In genomic region chr11:71007026-71007425, GRCm38 (mm10) we compare ENCODE assay signal across 24 mouse cellular contexts. TPM values are rescaled to one million over a fixed set of nuclear protein-coding genes. Genes with fewer than 3 reads are reported as not detected.
DNase-seq lines count a peak whose midpoint lies in the region; TF ChIP-seq lines count a peak whose summit lies in the region.
"Had no signal": no experiment of that assay in that cellular context is flagged by ENCODE, and none has a peak within 500 bp of the region (broad histone marks: within the 10 kb centered on the region; RNA-seq: fewer than 3 reads in every experiment).

No protein-coding gene starts in this region.

- H3K36me3 ChIP-seq in liver, adult 2 months (ENCODE audit: control insufficient read depth, insufficient read depth, low read length) = peaks cover 37% of the 10 kb centered on the region

- H3K27me3 ChIP-seq in liver, adult 2 months (ENCODE audit: control insufficient read depth, insufficient read depth, low read length) = no peaks in the 10 kb centered on the region
- H3K27me3 ChIP-seq: embryonic facial prominence, embryonic 13.5 days; forebrain, embryonic 12.5 days; forebrain, embryonic 15.5 days; heart, embryonic 12.5 days; hindbrain, embryonic 12.5 days; hindbrain, embryonic 15.5 days had no signal

- peaks cover 23% of the 10 kb centered on the region for H3K4me1 ChIP-seq in liver, adult 2 months (ENCODE audit: control insufficient read depth, insufficient read depth, low read length)

- peak; percentile 52 for DNase-seq in adrenal gland, adult 8-10 months
- no peak for DNase-seq in adrenal gland, postnatal 25 days
- peak; percentile 40 for DNase-seq in liver, adult 2 months (ENCODE audit: extremely low read depth, low read depth, low spot score)
- DNase-seq in liver = no peak
- peak; percentile 42 to 56 for DNase-seq in adrenal gland, postnatal 36 days
- no peak for DNase-seq in layer of hippocampus, postnatal 10 days (ENCODE audit: low spot score in 2 of 2)
- DNase-seq: cerebellum, adult 11 months; cerebellum, adult 2 months; cerebellum, adult 9-11 months; cerebellum, postnatal 25 days; embryo, embryonic 11 days; gastrocnemius, postnatal 10 days; gastrocnemius, postnatal 36 days; heart, postnatal 14 days had no signal

- TF ChIP-seq POLR2A in liver, adult 2 months (IDR thresholded peaks at IDR 0.05; ENCODE audit: extremely low read depth, insufficient read depth, low read length) = no peak

- no peak overlapping the region for H3K4me3 ChIP-seq in liver, adult 2 months (ENCODE audit: insufficient read depth, low read depth, low read length)
- H3K4me3 ChIP-seq: embryonic facial prominence, embryonic 10.5 days; embryonic facial prominence, embryonic 13.5 days; erythroblast, embryonic 14.5 days; forebrain, embryonic 12.5 days; forebrain, embryonic 15.5 days; heart, embryonic 12.5 days; hindbrain, embryonic 12.5 days; hindbrain, embryonic 15.5 days had no signal

- peaks cover 7% of the 10 kb centered on the region; the same call in 1 of the 2 replicates for H3K79me2 ChIP-seq in liver, adult 2 months (ENCODE audit: control insufficient read depth, insufficient read depth, low read length)

- TF ChIP-seq CTCF in liver, adult 2 months (IDR thresholded peaks at IDR 0.05; ENCODE audit: low read depth, low read length) = no peak

- H3K9ac ChIP-seq in liver, adult 2 months (ENCODE audit: low read depth, low read length) = no peak overlapping the region
- H3K9ac ChIP-seq: embryonic facial prominence, embryonic 13.5 days; forebrain, embryonic 12.5 days; forebrain, embryonic 15.5 days; heart, embryonic 12.5 days; hindbrain, embryonic 12.5 days; hindbrain, embryonic 15.5 days had no signal

- H3K27ac ChIP-seq in liver, adult 2 months (replicated peaks; ENCODE audit: insufficient read depth, low read depth, low read length) = peak overlapping the region; percentile 67
- H3K27ac ChIP-seq: embryonic facial prominence, embryonic 10.5 days; embryonic facial prominence, embryonic 13.5 days; forebrain, embryonic 12.5 days; forebrain, embryonic 15.5 days; hindbrain, embryonic 12.5 days; hindbrain, embryonic 15.5 days had no signal

- WGBS in liver, adult 2 months = 51% methylated on average over 6 of the region's 6 CpGs

RNA-seq across cellular contexts. Expression of gene Dhx33, which starts 2.8 kb away (rescaled TPM):
- 10 to 100 TPM; 32.5 to 34.6 (median 32.9) TPM for total RNA-seq in adrenal gland, adult 8-10 months (2022)
- total RNA-seq in adrenal gland, postnatal 25 days (2021) = 30.8 and 35.1 TPM in 2 replicates
- total RNA-seq in liver, adult 2 months (2014; rRNA removed) = 7.8 and 9.0 TPM in 2 replicates
- polyA plus RNA-seq in liver, adult 2 months (2012; rRNA removed) = 13.8 and 22.0 TPM in 2 replicates
- 10 to 100 TPM; 28.4 to 31.4 TPM for total RNA-seq in adrenal gland, postnatal 36 days (2021)
- 10 to 100 TPM; 25.6 to 25.7 TPM for total RNA-seq in layer of hippocampus, postnatal 10 days (2021)

RNA-seq across cellular contexts. Expression of gene Mis12, which starts 12.4 kb away (rescaled TPM):
- total RNA-seq in adrenal gland, adult 8-10 months (2022) = 10 to 100 TPM; 22.5 to 30.3 (median 26.7) TPM
- total RNA-seq in adrenal gland, postnatal 25 days (2021) = 24.0 and 24.5 TPM in 2 replicates
- total RNA-seq in liver, adult 2 months (2014; rRNA removed) = 7.8 and 9.7 TPM in 2 replicates
- polyA plus RNA-seq in liver, adult 2 months (2012; rRNA removed) = 2.7 and 3.0 TPM in 2 replicates
- total RNA-seq in adrenal gland, postnatal 36 days (2021) = 10 to 100 TPM; 21.8 to 26.3 TPM
- 10 to 100 TPM; 10.1 to 13.5 TPM for total RNA-seq in layer of hippocampus, postnatal 10 days (2021)

RNA-seq across cellular contexts. Expression of gene Derl2, which starts 12.6 kb away (rescaled TPM):
- 10 to 100 TPM; 73.5 to 99.8 (median 89.0) TPM for total RNA-seq in adrenal gland, adult 8-10 months (2022)
- 75.2 and 95.7 TPM in 2 replicates for total RNA-seq in adrenal gland, postnatal 25 days (2021)
- 56.4 and 59.0 TPM in 2 replicates for total RNA-seq in liver, adult 2 months (2014; rRNA removed)
- 49.4 and 58.5 TPM in 2 replicates for polyA plus RNA-seq in liver, adult 2 months (2012; rRNA removed)
- total RNA-seq in adrenal gland, postnatal 36 days (2021) = 10 to 100 TPM; 71.1 to 92.2 TPM
- total RNA-seq in layer of hippocampus, postnatal 10 days (2021) = 10 to 100 TPM; 20.8 to 23.0 TPM

RNA-seq across cellular contexts. Expression of gene C1qbp, which starts 24.2 kb away (rescaled TPM):
- 100 to 1,000 TPM; 181 to 218 (median 205) TPM for total RNA-seq in adrenal gland, adult 8-10 months (2022)
- total RNA-seq in adrenal gland, postnatal 25 days (2021) = 190 and 227 TPM in 2 replicates
- 39.0 and 51.7 TPM in 2 replicates for total RNA-seq in liver, adult 2 months (2014; rRNA removed)
- polyA plus RNA-seq in liver, adult 2 months (2012; rRNA removed) = 128 and 152 TPM in 2 replicates
- 100 to 1,000 TPM; 231 to 240 TPM for total RNA-seq in adrenal gland, postnatal 36 days (2021)
- 100 to 1,000 TPM; 107 to 119 TPM for total RNA-seq in layer of hippocampus, postnatal 10 days (2021)

RNA-seq across cellular contexts. Expression of gene 6330403K07Rik, which starts 26.3 kb away (rescaled TPM):
- total RNA-seq in adrenal gland, adult 8-10 months (2022) = 10 to 100 TPM; 16.5 to 25.6 (median 19.5) TPM
- 6.9 and 10.4 TPM in 2 replicates for total RNA-seq in adrenal gland, postnatal 25 days (2021)
- 0.20 TPM in 1 of 2 replicates, not detected in the other for total RNA-seq in liver, adult 2 months (2014; rRNA removed)
- not detected in 2 replicates for polyA plus RNA-seq in liver, adult 2 months (2012; rRNA removed)
- 1 to 10 TPM; 7.3 to 7.4 TPM for total RNA-seq in adrenal gland, postnatal 36 days (2021)
- 100 to 1,000 TPM; 169 to 174 TPM for total RNA-seq in layer of hippocampus, postnatal 10 days (2021)
- total RNA-seq: granulocyte monocyte progenitor cell, adult 5-6 weeks; hematopoietic stem cell, adult 5-6 weeks had no signal

Comparison
In these comparisons a context has a peak if more than half of its experiments do, and no peak if none do; other contexts are left out.
1. DNase-seq: peak in adrenal gland, adult 8-10 months (single experiment), liver, adult 2 months (single experiment) and adrenal gland, postnatal 36 days (2 of 2); none in adrenal gland, postnatal 25 days (single experiment), liver (single experiment) and layer of hippocampus, postnatal 10 days (0 of 2).